Mouse (Mus musculus) limb, embryonic 13.5 days (tissue): ENCODE measurements around the gene Jdp2. TPM values are rescaled to one million over a fixed set of nuclear protein-coding genes. Genes with fewer than 3 reads are reported as not detected.

ENCODE experiments used
- ATAC-seq: fragments of 200-750 bp; cut with Nextera tagmentation; 2 replicates; pipeline ENCODE4 v1.8.0; 2017; ENCODE audit warnings: low read depth, moderate number of reproducible peaks, moderate TSS enrichment; ENCODE audit not compliant: low FRiP score
- H3K27ac ChIP-seq: fragments of 300-500 bp; sonication (generic); 2 replicates; pipeline ENCODE4 v1.5.1; 2015; ENCODE audit warnings: inconsistent platforms, mild to moderate bottlenecking, moderate library complexity
- H3K27me3 ChIP-seq: fragments of 300-500 bp; sonication (generic); 2 replicates; pipeline ENCODE4 v1.6.1; 2015; ENCODE audit warnings: mild to moderate bottlenecking, inconsistent platforms
- H3K36me3 ChIP-seq: fragments of 300-500 bp; sonication (generic); 2 replicates; pipeline ENCODE4 v1.6.1; 2015; ENCODE audit warnings: inconsistent platforms, mild to moderate bottlenecking, moderate library complexity
- H3K4me1 ChIP-seq: fragments of 300-500 bp; sonication (generic); 2 replicates; pipeline ENCODE4 v1.6.1; 2015; ENCODE audit warnings: inconsistent platforms
- H3K4me2 ChIP-seq: fragments of 300-500 bp; sonication (generic); replicated peaks from 2 replicates; pipeline ENCODE4 v1.6.1; 2015; ENCODE audit warnings: inconsistent platforms, mild to moderate bottlenecking, moderate library complexity
- H3K4me3 ChIP-seq: fragments of 300-500 bp; sonication (generic); 2 replicates; pipeline ENCODE4 v1.5.1; 2015; ENCODE audit warnings: moderate library complexity, mild to moderate bottlenecking, inconsistent platforms
- H3K9ac ChIP-seq: fragments of 300-500 bp; sonication (generic); 2 replicates; pipeline ENCODE4 v1.6.1; 2015; ENCODE audit warnings: mild to moderate bottlenecking, inconsistent platforms
- H3K9me3 ChIP-seq: fragments of 300-500 bp; sonication (generic); 2 replicates; pipeline ENCODE4 v1.6.1; 2016; ENCODE audit warnings: inconsistent platforms
- WGBS: fragments of 180-500 bp; shearing (Covaris S2); methylation state at CpG from one replicate; pipeline ENCODE4 v1.1.7; 2015; 5-methylcytosine and 5-hydroxymethylcytosine counted together
- polyA plus RNA-seq: library from polyadenylated mRNA; unstranded; fragments of >200 nt; fragmentation: Nextera tagmentation; extraction: Ambion mirVana; gene quantifications from 2 replicates; pipeline ENCODE4 v1.2.1, GENCODE M21; 2015

Jdp2 gene
- polyA plus RNA-seq, 1 experiment from 2014 or later: 1.2 TPM

DNA sequence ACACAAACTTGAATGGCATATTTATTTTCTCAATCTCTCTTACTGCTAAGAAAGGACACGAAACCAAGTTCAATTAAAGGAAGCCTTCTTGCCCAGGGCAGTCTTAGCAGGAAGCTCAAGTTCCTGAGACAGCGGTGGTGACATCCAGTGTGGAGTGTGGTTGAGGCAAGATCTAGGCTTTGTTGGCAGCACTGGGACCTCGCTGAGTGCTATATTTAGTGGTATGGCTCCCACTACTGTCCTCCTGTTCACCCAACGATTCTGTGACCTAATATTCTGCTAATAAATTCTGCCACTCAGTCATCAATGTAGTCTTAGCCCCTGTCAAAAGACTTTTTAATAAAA, 23.4 kb upstream of the Jdp2 start:
- H3K4me3 ChIP-seq: no peak overlapping the region
- WGBS: 70% methylated on average over 4 of the region's 4 CpGs
- ATAC-seq: no peak
- no peak overlapping the region for H3K27ac ChIP-seq
- no peak overlapping the region for H3K9ac ChIP-seq
- H3K9me3 ChIP-seq: no peaks in the 10 kb centered on the region
- no peaks in the 10 kb centered on the region for H3K27me3 ChIP-seq
- no peaks in the 10 kb centered on the region for H3K36me3 ChIP-seq
- H3K4me2 ChIP-seq: no peak overlapping the region
- H3K4me1 ChIP-seq: peaks cover 29% of the 10 kb centered on the region

DNA sequence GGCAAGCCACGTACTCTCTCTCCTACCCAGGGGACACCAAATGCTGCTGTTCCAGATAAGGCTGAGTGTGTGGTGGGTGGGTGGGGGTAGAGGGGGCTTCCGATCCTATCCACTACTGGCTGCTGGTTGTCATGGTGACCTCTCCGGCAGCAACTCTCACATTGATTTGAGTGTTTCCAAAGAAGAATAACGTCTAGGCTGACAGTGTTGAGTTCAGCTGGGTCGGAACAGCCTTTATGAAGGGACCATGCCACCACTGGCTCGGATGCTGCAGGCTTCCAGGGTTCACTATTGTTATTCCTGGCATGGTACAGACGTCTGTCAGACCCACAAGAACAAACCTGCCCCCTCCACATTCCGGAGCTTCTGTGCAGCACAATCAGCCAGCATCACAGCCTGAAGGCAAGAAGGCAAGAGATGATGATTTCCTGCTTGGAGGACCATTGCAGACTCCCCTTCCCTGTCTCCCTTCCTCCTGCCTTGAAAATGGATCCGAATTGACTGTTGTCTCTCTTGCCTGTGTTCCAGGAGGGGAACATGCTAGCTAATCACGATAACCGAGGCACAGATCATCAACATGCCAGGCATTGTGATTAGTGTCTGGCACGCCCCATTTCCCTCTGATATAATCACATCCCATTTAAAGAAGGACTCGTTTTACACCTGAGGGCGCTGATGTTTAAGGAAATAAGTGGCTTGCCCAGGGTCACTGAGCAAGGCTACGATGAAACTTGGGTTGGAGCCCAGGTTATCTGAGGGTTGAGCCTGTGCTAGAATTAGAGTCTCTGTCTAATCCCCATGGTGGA, 17.4 kb upstream of the Jdp2 start:
- Histone ChIP-seq H3K27me3 (no peaks in the 10 kb centered on the region), H3K9me3 (no peaks in the 10 kb centered on the region), H3K4me2 (no peak overlapping the region), H3K9ac (no peak overlapping the region), H3K4me1 (peaks cover 12% of the 10 kb centered on the region; the same call in 1 of the 2 replicates), H3K36me3 (no peaks in the 10 kb centered on the region), H3K27ac (no peak overlapping the region), H3K4me3 (no peak overlapping the region)
- 55% methylated on average over 15 of the region's 15 CpGs for WGBS
- no peak for ATAC-seq

DNA sequence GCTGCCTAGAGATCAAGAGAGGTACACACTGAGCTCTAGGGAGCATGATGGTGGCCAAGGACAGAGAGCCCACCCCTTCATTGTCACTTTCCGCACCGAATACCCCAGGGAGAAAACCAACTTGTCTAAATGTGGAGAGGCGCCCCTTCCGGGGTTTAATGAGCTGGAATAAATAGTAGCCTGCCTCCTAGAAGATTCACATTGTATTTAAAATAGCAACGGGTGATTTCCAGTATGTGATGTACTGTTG, 16.8 kb upstream of the Jdp2 start:
- WGBS: 86% methylated on average over 5 of the region's 5 CpGs
- Histone ChIP-seq H3K4me2 (no peak overlapping the region), H3K36me3 (no peaks in the 10 kb centered on the region), H3K27me3 (no peaks in the 10 kb centered on the region), H3K9ac (no peak overlapping the region), H3K27ac (no peak overlapping the region), H3K4me3 (no peak overlapping the region), H3K4me1 (0 out of 2 replicates have a peak, but pooled peaks cover 8% of the 10 kb centered on the region), H3K9me3 (no peaks in the 10 kb centered on the region)
- ATAC-seq: no peak

DNA sequence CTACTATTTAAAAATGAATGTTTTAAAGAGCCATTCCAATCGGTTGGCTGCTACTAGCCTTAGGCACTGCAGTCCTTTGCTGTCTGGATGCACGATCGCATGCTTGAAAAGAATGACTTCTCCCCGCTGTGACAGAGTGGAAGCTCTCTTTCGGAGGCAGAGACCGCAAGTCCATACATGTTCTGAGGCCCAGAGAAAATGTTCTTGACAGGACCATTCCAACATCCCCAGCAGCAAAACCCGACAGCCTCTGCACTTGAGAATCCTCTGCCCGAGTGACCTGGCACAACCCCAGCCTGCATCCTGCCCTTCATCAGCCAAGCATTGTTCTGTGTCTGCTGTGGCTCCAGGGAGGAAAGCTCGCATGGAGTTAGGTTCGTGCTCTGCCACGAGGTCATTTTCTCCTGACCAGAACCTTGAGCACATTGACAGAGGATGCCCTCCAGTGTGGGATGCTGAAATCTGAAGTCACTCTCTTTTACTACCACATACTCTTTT, 13.0 kb upstream of the Jdp2 start:
- 74% methylated on average over 11 of the region's 11 CpGs for WGBS
- no peaks in the 10 kb centered on the region for H3K9me3 ChIP-seq
- no peaks in the 10 kb centered on the region for H3K36me3 ChIP-seq
- no peak overlapping the region for H3K9ac ChIP-seq
- H3K27ac ChIP-seq: no peak overlapping the region
- no peaks in the 10 kb centered on the region for H3K27me3 ChIP-seq
- peaks cover 24% of the 10 kb centered on the region for H3K4me1 ChIP-seq
- H3K4me2 ChIP-seq: no peak overlapping the region
- no peak overlapping the region for H3K4me3 ChIP-seq
- no peak for ATAC-seq

DNA sequence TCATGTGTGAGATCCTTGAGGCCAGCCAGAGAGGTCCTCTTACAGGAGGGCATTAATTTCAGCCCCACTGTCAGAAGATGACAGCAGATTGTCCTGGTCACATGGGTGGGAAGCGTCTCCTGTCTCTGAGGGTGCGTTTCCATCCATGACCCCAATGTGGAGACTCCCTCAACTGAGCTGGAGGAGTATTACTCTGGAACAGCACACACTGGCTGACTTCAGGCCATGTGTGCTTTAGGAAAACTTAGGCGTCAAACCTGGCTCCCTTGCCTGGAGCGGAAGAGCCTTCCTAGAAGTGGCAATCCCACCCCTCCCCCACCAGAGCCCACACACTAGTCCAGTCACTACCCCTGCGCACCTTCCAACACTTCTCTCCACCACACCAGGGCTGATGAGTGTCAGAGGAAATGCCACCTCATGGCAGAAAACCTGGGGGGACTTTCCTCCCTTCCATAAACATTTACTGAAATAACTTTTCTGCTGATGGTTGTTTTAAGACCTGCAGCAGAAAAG, 8.9 kb upstream of the Jdp2 start:
- Histone ChIP-seq H3K36me3 (no peaks in the 10 kb centered on the region), H3K9me3 (no peaks in the 10 kb centered on the region), H3K27me3 (no peaks in the 10 kb centered on the region), H3K9ac (no peak overlapping the region), H3K27ac (peak overlapping the region; percentile 52; the same call in 1 of the 2 replicates), H3K4me1 (peaks cover 16% of the 10 kb centered on the region), H3K4me3 (no peak overlapping the region), H3K4me2 (no peak overlapping the region; the same call in 1 of the 2 replicates)
- peak; percentile 72; the same call in 1 of the 2 replicates for ATAC-seq
- WGBS: 32% methylated on average over 5 of the region's 5 CpGs

DNA sequence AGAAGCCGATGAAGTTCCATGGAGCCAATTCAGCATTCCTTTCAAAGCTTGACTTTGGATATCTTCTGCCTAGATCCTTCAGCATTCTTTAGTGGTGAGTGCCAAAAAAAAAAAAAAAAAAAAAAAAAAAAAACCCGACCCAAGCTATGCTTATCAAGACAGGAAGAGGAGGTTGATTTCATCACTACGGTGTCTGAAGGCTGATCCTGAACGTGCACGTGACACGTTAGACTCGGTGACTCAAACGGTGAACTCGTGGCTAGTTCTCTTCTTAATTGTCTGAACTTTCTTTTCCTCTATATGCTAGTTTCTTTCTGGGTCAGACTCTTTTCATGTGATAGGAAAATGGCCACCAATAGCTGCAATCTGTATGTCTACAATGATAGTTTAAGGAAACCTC, 5.9 kb upstream of the Jdp2 start:
- no peak overlapping the region for H3K27ac ChIP-seq
- no peak overlapping the region for H3K9ac ChIP-seq
- peaks cover 16% of the 10 kb centered on the region for H3K4me1 ChIP-seq
- ATAC-seq: no peak
- no peaks in the 10 kb centered on the region for H3K9me3 ChIP-seq
- peaks cover 13% of the 10 kb centered on the region for H3K27me3 ChIP-seq
- H3K36me3 ChIP-seq: no peaks in the 10 kb centered on the region
- WGBS: 87% methylated on average over 9 of the region's 9 CpGs
- no peak overlapping the region for H3K4me2 ChIP-seq
- H3K4me3 ChIP-seq: no peak overlapping the region

DNA sequence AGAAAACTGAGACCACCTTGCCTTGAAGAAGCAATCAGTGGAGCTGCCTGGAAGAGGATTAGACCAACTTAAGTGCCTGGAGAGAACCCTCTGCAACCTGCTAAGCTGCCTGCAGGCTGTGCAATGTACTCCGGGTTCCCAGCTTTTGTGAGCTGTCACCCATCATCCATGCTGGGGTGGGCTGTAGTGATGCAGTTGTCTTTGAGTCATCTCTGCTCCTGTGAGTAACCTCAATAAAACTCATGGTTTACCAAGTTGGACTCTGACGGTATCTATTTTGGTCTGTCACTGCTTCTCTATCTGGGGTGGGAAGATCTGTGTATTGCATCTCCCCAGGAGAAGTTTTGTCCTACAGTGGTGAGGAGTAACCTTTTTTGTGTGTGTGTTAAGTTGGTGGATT, 4.4 kb upstream of the Jdp2 start:
- Histone ChIP-seq H3K9me3 (no peaks in the 10 kb centered on the region), H3K4me3 (no peak overlapping the region), H3K4me2 (no peak overlapping the region), H3K9ac (no peak overlapping the region), H3K36me3 (no peaks in the 10 kb centered on the region), H3K27me3 (peaks cover 16% of the 10 kb centered on the region), H3K27ac (no peak overlapping the region), H3K4me1 (peaks cover 17% of the 10 kb centered on the region)
- WGBS: 93% methylated on average over 2 of the region's 2 CpGs
- no peak for ATAC-seq

DNA sequence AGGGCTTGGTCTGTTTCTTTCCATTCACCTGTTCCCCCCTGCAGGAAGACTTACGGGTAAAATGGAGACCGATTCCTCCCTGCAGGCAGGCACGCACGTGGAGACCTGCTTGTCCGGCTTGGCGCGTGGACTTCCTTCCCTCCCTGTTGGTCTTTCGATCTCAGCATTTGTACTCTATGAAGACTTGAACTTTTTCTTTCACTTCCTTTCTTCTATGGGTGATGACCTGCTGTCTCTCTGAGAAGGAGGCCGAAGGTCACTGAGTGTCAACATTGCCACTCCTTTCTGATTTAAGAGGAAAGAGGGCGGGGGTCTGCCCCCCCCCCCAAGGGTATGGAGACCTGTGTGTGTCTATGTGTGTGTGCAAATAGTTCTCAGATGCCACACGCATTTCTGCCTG, 774 bp upstream of the Jdp2 start:
- ATAC-seq: no peak
- peak overlapping the region; percentile 90 for H3K4me3 ChIP-seq
- 61% methylated on average over 11 of the region's 11 CpGs for WGBS
- H3K27ac ChIP-seq: no peak overlapping the region
- H3K4me2 ChIP-seq: peak overlapping the region; percentile 81
- peaks cover 20% of the 10 kb centered on the region for H3K27me3 ChIP-seq
- peak overlapping the region; percentile 93; the same call in 1 of the 2 replicates for H3K9ac ChIP-seq
- H3K36me3 ChIP-seq: no peaks in the 10 kb centered on the region
- no peaks in the 10 kb centered on the region for H3K9me3 ChIP-seq
- peaks cover 38% of the 10 kb centered on the region for H3K4me1 ChIP-seq

DNA sequence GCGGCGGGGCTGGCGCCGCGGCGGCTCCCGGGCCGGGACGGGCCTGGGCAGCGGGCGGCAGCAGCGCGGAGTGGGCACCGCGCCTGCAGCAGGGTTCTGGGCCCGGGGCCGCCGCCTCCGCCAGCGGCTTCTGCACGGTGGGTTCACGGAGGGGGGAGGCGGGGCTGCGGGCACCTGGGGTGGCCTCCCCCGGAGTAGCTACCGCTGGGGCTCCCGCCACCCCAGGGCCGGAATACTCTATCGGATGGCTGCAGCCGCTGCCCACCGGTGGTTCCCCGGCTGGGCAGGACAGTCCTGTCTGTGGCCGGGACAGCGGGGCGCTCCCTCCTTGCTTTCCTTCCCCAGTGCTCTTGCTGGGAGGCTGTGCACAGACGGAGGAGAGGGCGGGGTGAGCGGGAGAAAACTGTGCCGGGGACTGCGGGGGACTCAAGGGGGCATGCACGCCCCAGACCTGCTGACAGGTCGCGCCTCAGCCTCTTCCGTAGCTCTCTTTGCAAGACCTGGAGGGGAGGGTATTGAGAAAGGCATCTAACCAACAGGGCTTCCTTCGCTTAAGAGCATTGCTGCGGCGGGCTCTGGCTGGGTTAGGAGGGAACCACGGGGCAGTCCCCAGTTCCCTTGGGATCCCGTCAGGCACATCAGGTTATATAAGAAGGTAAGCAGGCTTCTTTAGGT, 788 bp downstream of the Jdp2 start:
- Histone ChIP-seq H3K27me3 (peaks cover 20% of the 10 kb centered on the region), H3K4me2 (peak overlapping the region; percentile 81), H3K36me3 (no peaks in the 10 kb centered on the region; the same call in 1 of the 2 replicates), H3K9ac (peak overlapping the region; percentile 93), H3K27ac (peak overlapping the region; percentile 81), H3K4me1 (peaks cover 47% of the 10 kb centered on the region), H3K9me3 (no peaks in the 10 kb centered on the region), H3K4me3 (peak overlapping the region; percentile 90)
- WGBS: 0% methylated on average over 38 of the region's 49 CpGs
- ATAC-seq: peak; percentile 60

DNA sequence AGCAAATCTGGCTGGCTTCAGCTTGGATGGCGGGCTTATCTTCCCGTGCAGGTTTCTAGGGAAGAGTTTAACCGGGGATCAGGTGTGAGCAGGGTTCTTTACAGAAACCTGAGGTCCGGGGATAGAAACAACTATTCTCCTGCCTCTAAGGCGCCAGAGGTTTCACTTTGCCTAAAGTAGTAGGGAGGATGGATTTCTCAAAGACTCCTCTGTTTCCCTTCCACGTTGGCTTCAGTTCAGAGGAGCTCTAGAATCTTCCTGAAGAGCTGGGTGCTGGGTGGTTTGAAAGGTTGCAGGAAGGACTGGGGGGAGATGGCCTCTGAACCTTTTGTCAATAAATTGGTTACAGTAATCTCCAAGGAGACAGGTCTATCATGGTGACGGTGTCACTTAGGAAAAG, 1.8 kb downstream of the Jdp2 start:
- peak overlapping the region; percentile 81; the same call in 1 of the 2 replicates for H3K27ac ChIP-seq
- H3K36me3 ChIP-seq: peaks cover 7% of the 10 kb centered on the region; the same call in 1 of the 2 replicates
- peak overlapping the region; percentile 90 for H3K4me3 ChIP-seq
- peak overlapping the region; percentile 93 for H3K9ac ChIP-seq
- no peaks in the 10 kb centered on the region for H3K9me3 ChIP-seq
- peaks cover 20% of the 10 kb centered on the region for H3K27me3 ChIP-seq
- peak overlapping the region; percentile 81 for H3K4me2 ChIP-seq
- peaks cover 48% of the 10 kb centered on the region for H3K4me1 ChIP-seq
- 36% methylated on average over 7 of the region's 7 CpGs for WGBS
- no peak for ATAC-seq

DNA sequence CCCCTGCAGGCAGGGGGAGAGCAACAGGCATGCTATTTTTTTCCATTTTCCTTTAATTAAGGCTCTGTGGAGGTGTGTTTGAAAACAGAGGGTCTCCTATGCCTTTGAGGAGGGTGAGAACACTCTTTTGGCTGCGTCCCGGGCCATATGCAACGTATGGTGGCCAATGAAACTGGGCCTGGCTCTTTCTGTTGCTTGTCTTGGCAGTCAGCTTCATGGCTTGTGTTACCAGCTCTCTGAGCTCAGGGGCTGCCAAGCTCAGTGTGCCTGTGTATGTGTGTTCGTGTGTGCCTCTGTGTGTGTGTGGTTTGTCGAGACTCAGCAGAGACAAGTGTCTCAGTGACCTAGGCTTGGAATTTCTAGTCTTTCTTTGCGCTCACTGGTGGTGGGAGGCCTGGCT, 2.7 kb downstream of the Jdp2 start:
- Histone ChIP-seq H3K27ac (peak overlapping the region; percentile 81; the same call in 1 of the 2 replicates), H3K27me3 (peaks cover 20% of the 10 kb centered on the region), H3K9ac (no peak overlapping the region), H3K4me2 (peak overlapping the region; percentile 81), H3K9me3 (no peaks in the 10 kb centered on the region), H3K4me1 (peaks cover 48% of the 10 kb centered on the region), H3K4me3 (peak overlapping the region; percentile 90), H3K36me3 (peaks cover 11% of the 10 kb centered on the region; the same call in 1 of the 2 replicates)
- ATAC-seq: peak; percentile 54
- 68% methylated on average over 6 of the region's 6 CpGs for WGBS

DNA sequence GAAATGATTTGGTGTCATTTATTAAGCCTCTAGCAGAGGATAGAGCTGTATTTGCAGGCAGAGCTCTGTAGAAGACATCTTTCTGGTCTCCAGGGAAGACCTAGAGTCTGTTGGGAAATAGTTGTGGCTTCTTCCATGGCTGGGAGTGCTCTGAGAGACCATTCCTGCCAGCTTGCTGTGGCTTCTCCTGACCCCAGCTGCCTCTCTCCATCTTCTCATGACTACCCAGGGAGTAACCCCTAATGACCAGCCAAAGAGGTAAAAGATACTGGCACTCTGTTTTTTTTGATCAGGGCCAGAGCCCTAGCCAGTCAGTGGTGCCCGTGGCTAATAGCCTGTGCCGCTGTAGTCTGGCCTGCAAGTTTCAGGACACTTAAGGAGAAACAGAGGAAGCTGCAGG, 3.3 kb downstream of the Jdp2 start:
- Histone ChIP-seq H3K4me3 (peak overlapping the region; percentile 90), H3K27me3 (peaks cover 15% of the 10 kb centered on the region), H3K27ac (peak overlapping the region; percentile 66), H3K9me3 (no peaks in the 10 kb centered on the region), H3K36me3 (peaks cover 11% of the 10 kb centered on the region; the same call in 1 of the 2 replicates), H3K9ac (no peak overlapping the region), H3K4me1 (peaks cover 48% of the 10 kb centered on the region), H3K4me2 (peak overlapping the region; percentile 81)
- no peak for ATAC-seq
- 82% methylated on average over 2 of the region's 2 CpGs for WGBS
